ENCODE assay signal across 13 mouse cellular contexts in genomic region chr11:60391346-60391745, GRCm38 (mm10).
"Had no signal": no experiment of that assay in that cellular context is flagged by ENCODE, and none has a peak within 500 bp of the region (broad histone marks: within the 10 kb centered on the region; RNA-seq: fewer than 3 reads in every experiment).

No protein-coding gene starts in this region.

- ATAC-seq: midbrain, embryonic 16.5 days had no signal

- DNase-seq: lung, adult 18-20 months; lung, embryonic 14.5 days; lung, postnatal 10 days; lung, postnatal 4 days; midbrain, embryonic 14.5 days; retina, postnatal 1 day; right cerebral cortex, postnatal 25 days; right cerebral cortex, postnatal 4 days; spleen, adult 18-20 months; thymus, adult 18-20 months; thymus, postnatal 14 days; thymus, postnatal 36 days had no signal
